In genomic region chr12:45670246-45670873, GRCm38 (mm10) we compare ENCODE assay signal across 16 mouse cellular contexts.
DNase-seq lines count a peak whose midpoint lies in the region; ATAC-seq and TF ChIP-seq lines count a peak whose summit lies in the region.
"Had no signal": no experiment of that assay in that cellular context is flagged by ENCODE, and none has a peak within 500 bp of the region (broad histone marks: within the 10 kb centered on the region; RNA-seq: fewer than 3 reads in every experiment).

No protein-coding gene starts in this region.

- no peaks in the 10 kb centered on the region for H3K27me3 ChIP-seq in forebrain, embryonic 14.5 days (replicated peaks; ENCODE audit: control insufficient read depth, insufficient read depth, low read length)
- no peaks in the 10 kb centered on the region for H3K27me3 ChIP-seq in limb, embryonic 11.5 days (ENCODE audit: control insufficient read depth, insufficient read depth, low read length)
- no peaks in the 10 kb centered on the region for H3K27me3 ChIP-seq in midbrain, postnatal 0 days (ENCODE audit: insufficient read depth, low read length)

- intact Hi-C loops in left cerebral cortex, postnatal 14 days (cut with DNase I): no loop called here

- no peak overlapping the region for H3K9ac ChIP-seq in forebrain, embryonic 14.5 days (ENCODE audit: low read length)
- H3K9ac ChIP-seq in limb, embryonic 11.5 days (ENCODE audit: low read length): no peak overlapping the region
- 0 out of 2 replicates have a peak overlapping the region, but pooled peaks have one; percentile 20 for H3K9ac ChIP-seq in midbrain, postnatal 0 days (replicated peaks; ENCODE audit: low read length, poor library complexity, severe bottlenecking)

- H3K36me3 ChIP-seq in forebrain, embryonic 14.5 days (ENCODE audit: control insufficient read depth, insufficient read depth, low read length): no peaks in the 10 kb centered on the region
- no peaks in the 10 kb centered on the region for H3K36me3 ChIP-seq in limb, embryonic 11.5 days (ENCODE audit: control insufficient read depth, insufficient read depth, low read length)
- H3K36me3 ChIP-seq in midbrain, postnatal 0 days (ENCODE audit: insufficient read depth, low read length): no peaks in the 10 kb centered on the region
- H3K36me3 ChIP-seq: G1E had no signal

- peak; percentile 57; the same call in 1 of the 2 replicates for ATAC-seq in forebrain, embryonic 14.5 days
- ATAC-seq in limb, embryonic 11.5 days (ENCODE audit: insufficient number of reproducible peaks, low FRiP score, low TSS enrichment, low read depth): no peak
- peak; percentile 54 for ATAC-seq in midbrain, postnatal 0 days (ENCODE audit: low FRiP score)

- H3K4me2 ChIP-seq in forebrain, embryonic 14.5 days (ENCODE audit: low read length): no peak overlapping the region
- no peak overlapping the region for H3K4me2 ChIP-seq in limb, embryonic 11.5 days (ENCODE audit: low read depth, severe bottlenecking)
- no peak overlapping the region for H3K4me2 ChIP-seq in midbrain, postnatal 0 days (ENCODE audit: low read depth, low read length, poor library complexity, severe bottlenecking)
- H3K4me2 ChIP-seq: liver, embryonic 11.5 days had no signal

- peak; percentile 7 for DNase-seq in kidney, adult 11 months
- DNase-seq in kidney, postnatal 10 days: no peak
- peak; percentile 22 for DNase-seq in forebrain, embryonic 14.5 days (ENCODE audit: low spot score)
- DNase-seq in limb, embryonic 11.5 days (ENCODE audit: low spot score): peak; percentile 23
- peak; percentile 34 for DNase-seq in midbrain, postnatal 0 days (ENCODE audit: low spot score)
- DNase-seq in left cerebral cortex, postnatal 14 days (ENCODE audit: low spot score in 2 of 2): no peak
- no peak for DNase-seq in spleen, postnatal 10 days (ENCODE audit: low spot score in 2 of 2)
- no peak for DNase-seq in lung, adult 18-20 months
- DNase-seq: cerebellum, adult 2 months; embryo, embryonic 11 days; heart, postnatal 36 days; lung, postnatal 10 days; thymus, adult 18-20 months had no signal

- H3K4me1 ChIP-seq in forebrain, embryonic 14.5 days (ENCODE audit: control insufficient read depth, insufficient read depth, low read length): peaks cover 24% of the 10 kb centered on the region
- H3K4me1 ChIP-seq in limb, embryonic 11.5 days (ENCODE audit: control insufficient read depth, insufficient read depth, low read length): peaks cover 23% of the 10 kb centered on the region
- H3K4me1 ChIP-seq in midbrain, postnatal 0 days (ENCODE audit: insufficient read depth, low read length): peaks cover 6% of the 10 kb centered on the region; the same call in 1 of the 2 replicates

- no peaks in the 10 kb centered on the region for H3K9me3 ChIP-seq in forebrain, embryonic 14.5 days (replicated peaks; ENCODE audit: control insufficient read depth, low read length)
- H3K9me3 ChIP-seq in limb, embryonic 11.5 days (ENCODE audit: control insufficient read depth, low read length): no peaks in the 10 kb centered on the region
- no peaks in the 10 kb centered on the region for H3K9me3 ChIP-seq in midbrain, postnatal 0 days (ENCODE audit: low read length)
- H3K9me3 ChIP-seq: G1E had no signal

- no peak overlapping the region for H3K27ac ChIP-seq in forebrain, embryonic 14.5 days (ENCODE audit: low read depth, low read length)
- no peak overlapping the region; the same call in 1 of the 2 replicates for H3K27ac ChIP-seq in limb, embryonic 11.5 days (replicated peaks; ENCODE audit: low read depth, low read length)
- peak overlapping the region; percentile 79 for H3K27ac ChIP-seq in midbrain, postnatal 0 days (ENCODE audit: low read depth, low read length)
- H3K27ac ChIP-seq: layer of hippocampus, adult 2 months had no signal

- TF ChIP-seq CTCF in midbrain, postnatal 0 days (IDR thresholded peaks at IDR 0.05): peak; percentile 34

- H3K4me3 ChIP-seq in forebrain, embryonic 14.5 days (ENCODE audit: low read depth, low read length): no peak overlapping the region
- no peak overlapping the region for H3K4me3 ChIP-seq in limb, embryonic 11.5 days (ENCODE audit: low read depth, low read length)
- no peak overlapping the region for H3K4me3 ChIP-seq in midbrain, postnatal 0 days (ENCODE audit: low read depth, low read length)
- H3K4me3 ChIP-seq: layer of hippocampus, adult 2 months had no signal

- WGBS in forebrain, embryonic 14.5 days: 70% methylated on average over 6 of the region's 6 CpGs
- 49% methylated on average over 6 of the region's 6 CpGs for WGBS in limb, embryonic 11.5 days
- 51% methylated on average over 6 of the region's 6 CpGs for WGBS in midbrain, postnatal 0 days

Comparison
In these comparisons a context has a peak if more than half of its experiments do, and no peak if none do; other contexts are left out.
1. DNase-seq: peak in kidney, adult 11 months (single experiment), forebrain, embryonic 14.5 days (single experiment), limb, embryonic 11.5 days (single experiment) and midbrain, postnatal 0 days (single experiment); none in kidney, postnatal 10 days (single experiment), left cerebral cortex, postnatal 14 days (0 of 2), spleen, postnatal 10 days (0 of 2) and lung, adult 18-20 months (0 of 2).